Mouse (Mus musculus) myocyte (in vitro differentiated cells): ENCODE data around the gene Stbd1.

ENCODE experiments used
- POLR2A ChIP-seq: IDR thresholded peaks from one replicate; pipeline ENCODE4 v1.6.1; 2011; ENCODE audit warnings: low read depth, mild to moderate bottlenecking, control low read depth, moderate library complexity; ENCODE audit not compliant: insufficient read length
- USF1 ChIP-seq: IDR thresholded peaks from one replicate; pipeline ENCODE4 v1.6.1; 2011; ENCODE audit warnings: low read depth, mild to moderate bottlenecking, control low read depth, moderate library complexity

DNA sequence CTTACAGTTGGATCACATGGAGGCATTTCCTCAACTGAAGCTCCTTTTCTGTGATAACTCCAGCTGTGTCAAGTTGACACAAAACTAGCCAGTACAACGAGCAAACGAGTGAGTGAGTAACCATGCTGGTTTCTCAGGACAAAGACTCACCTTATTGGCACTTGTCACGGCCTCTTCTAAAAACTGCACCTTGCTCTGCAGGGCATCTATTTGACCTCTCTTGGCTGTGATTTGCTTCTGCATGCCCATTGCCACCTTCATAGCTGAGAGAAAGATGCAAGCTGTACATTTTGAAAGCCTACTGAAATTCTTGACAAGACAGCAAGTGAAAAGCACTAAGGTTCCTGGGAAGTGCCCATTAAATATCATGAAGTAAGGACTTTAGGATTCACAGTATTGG, 38.0 kb downstream of the Stbd1 start:
- no peak for TF ChIP-seq POLR2A
- no peak for TF ChIP-seq USF1
